Mouse (Mus musculus): Measurements from ENCODE around the gene Ankrd28. TPM values are rescaled to one million over a fixed set of nuclear protein-coding genes. Genes with fewer than 3 reads are reported as not detected.

Gene Ankrd28
- total and polyA plus RNA-seq, 2 experiments from 2014 or later: 6.9 to 29.1 TPM

DNA sequence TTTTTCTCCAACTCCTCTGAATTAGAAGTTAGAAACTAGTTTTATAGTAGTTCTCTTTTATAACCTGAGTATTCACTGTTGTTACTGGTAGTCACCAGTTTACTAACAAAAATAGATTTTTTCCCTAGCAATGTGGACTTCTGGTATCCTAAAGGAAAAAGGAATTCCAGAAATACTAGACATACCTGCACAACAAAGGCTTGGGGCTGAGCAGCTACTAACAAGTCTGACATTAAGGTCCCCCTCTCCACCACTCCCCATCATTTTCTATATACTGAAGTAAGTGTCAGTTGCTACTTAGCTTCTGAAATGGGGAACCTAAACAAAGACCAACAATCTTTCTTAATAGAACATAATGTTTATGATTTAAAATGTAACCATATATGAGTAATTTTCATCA lies 3.2 kb downstream of the Ankrd28 start:
- H3K27ac ChIP-seq (ENCODE audit: low read depth, low read length): no peak overlapping the region
- no peak for DNase-seq
- no peaks in the 10 kb centered on the region for H3K27me3 ChIP-seq (ENCODE audit: insufficient read depth, low read length)
- no peak overlapping the region for H3K4me2 ChIP-seq (ENCODE audit: low read depth)
- no peak overlapping the region for H3K4me3 ChIP-seq (ENCODE audit: low read depth, low read length)
- ATAC-seq: no peak
- TF ChIP-seq CTCF (IDR thresholded peaks at IDR 0.05; ENCODE audit: low read depth): no peak
- no peaks in the 10 kb centered on the region for H3K9me3 ChIP-seq (ENCODE audit: low read length)
- H3K36me3 ChIP-seq (ENCODE audit: insufficient read depth): no peaks in the 10 kb centered on the region
- peaks cover 5% of the 10 kb centered on the region for H3K4me1 ChIP-seq (ENCODE audit: insufficient read depth)
- H3K9ac ChIP-seq: no peak overlapping the region

DNA sequence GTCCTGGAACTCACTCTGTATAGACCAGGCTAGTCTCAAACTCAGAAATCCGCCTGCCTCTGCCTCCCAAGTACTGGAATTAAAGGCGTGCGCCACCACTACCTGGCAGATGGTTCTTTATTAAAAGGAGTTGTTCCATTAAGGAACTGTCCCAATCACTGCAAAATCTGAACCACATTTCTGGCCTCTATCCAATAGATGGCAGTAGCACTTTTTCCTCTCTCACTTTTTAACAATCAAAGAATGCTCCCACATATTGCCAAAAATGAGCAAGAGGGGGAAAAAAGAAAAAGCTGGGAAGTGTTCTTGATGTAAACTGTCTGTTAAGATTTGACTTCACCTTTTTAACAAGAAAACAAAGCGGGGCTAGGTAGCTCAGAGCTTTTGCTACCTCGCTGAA lies 20.5 kb downstream of the Ankrd28 start:
- H3K36me3 ChIP-seq (ENCODE audit: insufficient read depth): no peaks in the 10 kb centered on the region
- TF ChIP-seq CTCF (IDR thresholded peaks at IDR 0.05; ENCODE audit: low read depth): peak; percentile 3; the same call in 1 of the 2 replicates
- DNase-seq (no peak), ATAC-seq (no peak)
- H3K27ac ChIP-seq (ENCODE audit: low read depth, low read length): no peak overlapping the region
- no peak overlapping the region for H3K4me2 ChIP-seq (ENCODE audit: low read depth)
- 95% methylated on average over 5 of the region's 5 CpGs for WGBS
- no peaks in the 10 kb centered on the region for H3K27me3 ChIP-seq (ENCODE audit: insufficient read depth, low read length)
- H3K4me3 ChIP-seq (ENCODE audit: low read depth, low read length): no peak overlapping the region
- no peaks in the 10 kb centered on the region for H3K4me1 ChIP-seq (ENCODE audit: insufficient read depth)
- H3K9me3 ChIP-seq (ENCODE audit: low read length): no peaks in the 10 kb centered on the region
- H3K9ac ChIP-seq: no peak overlapping the region

GRCm38 (mm10) chr14:31803791-31804190 lies 26.7 kb downstream of the Ankrd28 start:
- no peak overlapping the region for H3K4me3 ChIP-seq (ENCODE audit: low read depth, low read length)
- no peak for ATAC-seq

DNA sequence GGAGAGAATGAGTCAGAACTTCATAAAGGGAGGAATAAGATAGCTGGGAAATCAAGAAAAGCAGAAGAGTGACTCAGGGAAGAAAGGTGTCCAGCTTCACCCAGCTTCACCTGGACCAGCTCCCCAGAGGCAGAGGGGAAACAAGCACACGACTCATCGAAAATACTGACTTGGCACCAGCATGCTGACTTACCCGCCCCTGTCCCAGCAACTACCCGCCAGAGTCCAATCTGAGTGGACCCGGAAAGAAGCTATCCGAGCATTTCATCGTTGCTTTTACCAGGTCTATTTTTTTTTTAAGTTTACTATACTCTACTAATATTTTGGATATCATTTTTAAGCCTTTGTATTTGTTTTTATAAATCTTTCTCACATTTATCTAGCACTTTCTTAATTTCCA lies 29.5 kb downstream of the Ankrd28 start:
- H3K4me1 ChIP-seq (ENCODE audit: insufficient read depth): no peaks in the 10 kb centered on the region
- no peak overlapping the region for H3K27ac ChIP-seq (ENCODE audit: low read depth, low read length)

More at GRCm38 (mm10) chr14:31803791-31804190, 26.7 kb downstream of the Ankrd28 start:
- Histone ChIP-seq H3K36me3 (ENCODE audit: insufficient read depth) (no peaks in the 10 kb centered on the region; the same call in 1 of the 2 replicates), H3K4me2 (ENCODE audit: low read depth) (no peak overlapping the region), H3K27me3 (ENCODE audit: insufficient read depth, low read length) (no peaks in the 10 kb centered on the region), H3K9me3 (ENCODE audit: low read length) (no peaks in the 10 kb centered on the region), H3K9ac (no peak overlapping the region), H3K4me1 (ENCODE audit: insufficient read depth) (no peaks in the 10 kb centered on the region), H3K27ac (ENCODE audit: low read depth, low read length) (no peak overlapping the region)
- WGBS: 25% methylated on average over 2 of the region's 2 CpGs
- DNase-seq: no peak
- no peak for TF ChIP-seq CTCF (IDR thresholded peaks at IDR 0.05; ENCODE audit: low read depth)

DNA sequence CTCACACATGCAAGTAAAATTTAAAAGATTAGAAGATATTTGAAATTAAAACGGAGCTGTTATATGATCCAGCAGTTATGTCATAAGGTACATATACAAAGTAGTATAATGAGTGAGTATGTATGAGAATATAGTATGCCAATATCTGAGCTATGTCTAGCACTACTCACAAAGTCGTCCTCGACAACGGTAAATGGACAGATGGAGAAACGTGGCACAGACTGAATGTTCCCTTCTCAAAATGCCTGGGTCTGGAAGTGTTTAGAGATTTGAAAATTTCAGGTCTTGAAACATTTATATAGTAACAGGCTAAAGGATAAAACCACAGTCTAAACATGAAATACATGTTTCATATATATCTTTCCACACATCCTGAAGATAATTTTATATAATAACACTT lies 30.0 kb downstream of the Ankrd28 start:
- TF ChIP-seq CTCF (IDR thresholded peaks at IDR 0.05; ENCODE audit: low read depth): no peak
- no peak for DNase-seq
- Histone ChIP-seq H3K27ac (ENCODE audit: low read depth, low read length) (no peak overlapping the region), H3K27me3 (ENCODE audit: insufficient read depth, low read length) (no peaks in the 10 kb centered on the region), H3K9me3 (ENCODE audit: low read length) (no peaks in the 10 kb centered on the region), H3K4me1 (ENCODE audit: insufficient read depth) (no peaks in the 10 kb centered on the region), H3K36me3 (ENCODE audit: insufficient read depth) (no peaks in the 10 kb centered on the region; the same call in 1 of the 2 replicates), H3K4me3 (ENCODE audit: low read depth, low read length) (no peak overlapping the region), H3K9ac (no peak overlapping the region), H3K4me2 (ENCODE audit: low read depth) (no peak overlapping the region)
- ATAC-seq: no peak
- 64% methylated on average over 5 of the region's 5 CpGs for WGBS

More for the DNA sequence above, 29.5 kb downstream of the Ankrd28 start:
- WGBS: 85% methylated on average over 7 of the region's 7 CpGs
- Histone ChIP-seq H3K9ac (no peak overlapping the region), H3K4me3 (ENCODE audit: low read depth, low read length) (no peak overlapping the region), H3K27me3 (ENCODE audit: insufficient read depth, low read length) (no peaks in the 10 kb centered on the region), H3K36me3 (ENCODE audit: insufficient read depth) (no peaks in the 10 kb centered on the region; the same call in 1 of the 2 replicates), H3K4me2 (ENCODE audit: low read depth) (no peak overlapping the region), H3K9me3 (ENCODE audit: low read length) (no peaks in the 10 kb centered on the region)
- DNase-seq (no peak), ATAC-seq (no peak)
- no peak for TF ChIP-seq CTCF (IDR thresholded peaks at IDR 0.05; ENCODE audit: low read depth)

DNA sequence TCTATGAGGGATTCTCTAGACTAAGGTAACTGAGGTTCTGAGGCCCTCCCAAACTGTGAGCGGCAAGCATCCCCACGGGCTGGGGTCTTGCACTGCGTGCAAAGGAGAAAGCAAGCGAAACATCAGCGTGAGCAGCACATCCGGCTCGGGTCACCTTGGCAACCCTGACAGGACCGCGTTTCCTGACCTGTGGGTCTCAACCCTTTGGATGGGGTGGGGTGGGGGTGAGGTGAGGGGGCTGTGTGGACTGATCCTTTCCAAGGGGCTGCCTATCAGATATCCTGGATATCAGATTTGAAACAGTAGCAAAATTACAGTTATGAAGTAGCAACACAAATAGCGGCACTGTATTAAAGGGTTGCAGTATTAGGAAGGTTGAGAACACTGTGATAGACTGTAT lies 31.5 kb downstream of the Ankrd28 start:
- H3K9me3 ChIP-seq (ENCODE audit: low read length): no peaks in the 10 kb centered on the region
- no peak overlapping the region for H3K9ac ChIP-seq
- no peaks in the 10 kb centered on the region; the same call in 1 of the 2 replicates for H3K36me3 ChIP-seq (ENCODE audit: insufficient read depth)
- WGBS: 77% methylated on average over 10 of the region's 10 CpGs
- no peak overlapping the region for H3K4me3 ChIP-seq (ENCODE audit: low read depth, low read length)
- no peak for ATAC-seq
- no peak overlapping the region for H3K27ac ChIP-seq (ENCODE audit: low read depth, low read length)
- no peak overlapping the region for H3K4me2 ChIP-seq (ENCODE audit: low read depth)
- no peak for TF ChIP-seq CTCF (IDR thresholded peaks at IDR 0.05; ENCODE audit: low read depth)
- H3K27me3 ChIP-seq (ENCODE audit: insufficient read depth, low read length): no peaks in the 10 kb centered on the region
- H3K4me1 ChIP-seq (ENCODE audit: insufficient read depth): peaks cover 5% of the 10 kb centered on the region
- no peak for DNase-seq

- H3K4me3 ChIP-seq (ENCODE audit: low read depth, low read length): no peak overlapping the region
- 28% methylated on average over 1 of the region's 1 CpGs for WGBS
- H3K4me2 ChIP-seq (ENCODE audit: low read depth): no peak overlapping the region
- TF ChIP-seq CTCF (IDR thresholded peaks at IDR 0.05; ENCODE audit: low read depth): no peak
- no peaks in the 10 kb centered on the region for H3K9me3 ChIP-seq (ENCODE audit: low read length)
- H3K27ac ChIP-seq (ENCODE audit: low read depth, low read length): no peak overlapping the region
- H3K4me1 ChIP-seq (ENCODE audit: insufficient read depth): peaks cover 5% of the 10 kb centered on the region
- no peaks in the 10 kb centered on the region for H3K36me3 ChIP-seq (ENCODE audit: insufficient read depth)
- no peak overlapping the region for H3K9ac ChIP-seq
- no peaks in the 10 kb centered on the region for H3K27me3 ChIP-seq (ENCODE audit: insufficient read depth, low read length)
- no peak for ATAC-seq
- DNase-seq: no peak
Observed at GRCm38 (mm10) chr14:31795535-31795934, 34.9 kb downstream of the Ankrd28 start.

- TF ChIP-seq CTCF (IDR thresholded peaks at IDR 0.05; ENCODE audit: low read depth): no peak
- 0 out of 2 replicates have a peak, but pooled peaks have one; percentile 12 for ATAC-seq
Observed at GRCm38 (mm10) chr14:31794776-31795126, 35.7 kb downstream of the Ankrd28 start.

More at GRCm38 (mm10) chr14:31794776-31795126, 35.7 kb downstream of the Ankrd28 start:
- Histone ChIP-seq H3K4me2 (ENCODE audit: low read depth) (no peak overlapping the region), H3K27me3 (ENCODE audit: insufficient read depth, low read length) (no peaks in the 10 kb centered on the region), H3K9ac (no peak overlapping the region), H3K9me3 (ENCODE audit: low read length) (no peaks in the 10 kb centered on the region), H3K36me3 (ENCODE audit: insufficient read depth) (no peaks in the 10 kb centered on the region), H3K4me1 (ENCODE audit: insufficient read depth) (peaks cover 5% of the 10 kb centered on the region), H3K4me3 (ENCODE audit: low read depth, low read length) (no peak overlapping the region), H3K27ac (ENCODE audit: low read depth, low read length) (no peak overlapping the region)
- DNase-seq: no peak
- 29% methylated on average over 1 of the region's 1 CpGs for WGBS
